Mouse (Mus musculus): ENCODE measurements around the gene Vmn2r93.

GRCm38 (mm10) chr17:18360007-18360406 is 62.1 kb downstream of the Vmn2r93 start:
- no peak for TF ChIP-seq POLR2A (IDR thresholded peaks at IDR 0.05; ENCODE audit: control insufficient read depth, low read depth, low read length)
- no peak for TF ChIP-seq CTCF (IDR thresholded peaks at IDR 0.05; ENCODE audit: control insufficient read depth, insufficient read depth, insufficient replicate concordance, low read depth, low read length)
